Mouse (Mus musculus) ES-Bruce4 (cell line): ENCODE measurements at regions not wholly inside any gene's neighbourhood (a gene's known extent, or its start where the extent isn't known, plus 50 kb on each side); places are given as distances from the start of the nearest gene placed in this dataset.

Source experiments
- H3K27ac ChIP-seq: 2 replicates; pipeline ENCODE4 v1.5.1; 2012; ENCODE audit warnings: low read length, inconsistent platforms; ENCODE audit not compliant: insufficient read depth
- H3K27me3 ChIP-seq: 2 replicates; pipeline ENCODE4 v1.6.1; 2012; ENCODE audit warnings: mild to moderate bottlenecking, low read length, inconsistent platforms; ENCODE audit not compliant: control insufficient read depth, poor library complexity, insufficient read depth, severe bottlenecking
- H3K36me3 ChIP-seq: 2 replicates; pipeline ENCODE4 v1.6.1; 2012; ENCODE audit warnings: inconsistent platforms, mild to moderate bottlenecking, low read length, moderate library complexity; ENCODE audit not compliant: control insufficient read depth, poor library complexity, insufficient read depth, severe bottlenecking
- H3K4me1 ChIP-seq: one replicate; pipeline ENCODE4 v1.8.1; 2011; ENCODE audit warnings: low read length; ENCODE audit not compliant: control insufficient read depth, insufficient read depth
- H3K4me3 ChIP-seq: 2 replicates; pipeline ENCODE4 v1.5.1; 2011; ENCODE audit warnings: low read depth, mild to moderate bottlenecking, low read length
- H3K9ac ChIP-seq: 2 replicates; pipeline ENCODE4 v1.6.1; 2012; ENCODE audit warnings: low read depth, mild to moderate bottlenecking, inconsistent platforms; ENCODE audit not compliant: poor library complexity, severe bottlenecking
- H3K9me3 ChIP-seq: replicated peaks from 2 replicates; pipeline ENCODE4 v1.6.1; 2012; ENCODE audit warnings: mild to moderate bottlenecking, low read length, inconsistent platforms; ENCODE audit not compliant: control insufficient read depth, poor library complexity, insufficient read depth, severe bottlenecking
- CTCF ChIP-seq: IDR thresholded peaks from one replicate; pipeline ENCODE4 v1.8.1; 2011; ENCODE audit warnings: low read depth, low read length
- EP300 ChIP-seq: IDR thresholded peaks from 2 replicates; pipeline ENCODE4 v1.6.1; 2011; ENCODE audit warnings: low read depth, low read length; ENCODE audit not compliant: insufficient read depth
- POLR2A ChIP-seq: IDR thresholded peaks from one replicate; pipeline ENCODE4 v1.8.1; 2011; ENCODE audit warnings: low read length; ENCODE audit not compliant: insufficient read depth

- H3K4me3 ChIP-seq = no peak overlapping the region
- H3K36me3 ChIP-seq = no peaks in the 10 kb centered on the region
- H3K9me3 ChIP-seq = no peaks in the 10 kb centered on the region
- no peaks in the 10 kb centered on the region for H3K4me1 ChIP-seq
- H3K9ac ChIP-seq = no peak overlapping the region
- no peak for TF ChIP-seq POLR2A
- TF ChIP-seq CTCF = no peak
- TF ChIP-seq EP300 = no peak
- no peaks in the 10 kb centered on the region for H3K27me3 ChIP-seq
- no peak overlapping the region for H3K27ac ChIP-seq
Observed at GRCm38 (mm10) chr14:68941132-68941690, 352.9 kb downstream of the Synb start.

GRCm38 (mm10) chr14:68935303-68935662 lies 358.8 kb downstream of the Synb start:
- Histone ChIP-seq H3K27ac (no peak overlapping the region), H3K27me3 (no peaks in the 10 kb centered on the region), H3K36me3 (no peaks in the 10 kb centered on the region), H3K4me3 (no peak overlapping the region), H3K4me1 (no peaks in the 10 kb centered on the region), H3K9ac (no peak overlapping the region), H3K9me3 (no peaks in the 10 kb centered on the region)
- TF ChIP-seq POLR2A (no peak), CTCF (no peak), EP300 (no peak)

- H3K4me3 ChIP-seq = no peak overlapping the region
Observed at GRCm38 (mm10) chr14:68934611-68935302, 359.3 kb downstream of the Synb start.

GRCm38 (mm10) chr14:68927814-68928213 lies 366.3 kb downstream of the Synb start:
- Histone ChIP-seq H3K9me3 (no peaks in the 10 kb centered on the region), H3K27me3 (no peaks in the 10 kb centered on the region; the same call in 1 of the 2 replicates), H3K4me3 (no peak overlapping the region), H3K36me3 (no peaks in the 10 kb centered on the region), H3K27ac (no peak overlapping the region), H3K4me1 (no peaks in the 10 kb centered on the region), H3K9ac (no peak overlapping the region)
- no peak for TF ChIP-seq EP300
- TF ChIP-seq POLR2A = no peak
- TF ChIP-seq CTCF = no peak

More at GRCm38 (mm10) chr14:68934611-68935302, 359.3 kb downstream of the Synb start:
- H3K9ac ChIP-seq = no peak overlapping the region
- no peaks in the 10 kb centered on the region for H3K36me3 ChIP-seq
- TF ChIP-seq CTCF (no peak), POLR2A (no peak), EP300 (no peak)
- H3K27ac ChIP-seq = no peak overlapping the region
- no peaks in the 10 kb centered on the region for H3K9me3 ChIP-seq
- no peaks in the 10 kb centered on the region for H3K27me3 ChIP-seq
- no peaks in the 10 kb centered on the region for H3K4me1 ChIP-seq

GRCm38 (mm10) chr14:68923054-68923453 lies 371.0 kb downstream of the Synb start:
- H3K4me1 ChIP-seq = no peaks in the 10 kb centered on the region
- H3K27ac ChIP-seq = no peak overlapping the region

GRCm38 (mm10) chr14:68922035-68922434 lies 372.1 kb downstream of the Synb start:
- no peaks in the 10 kb centered on the region; the same call in 1 of the 2 replicates for H3K27me3 ChIP-seq
- TF ChIP-seq POLR2A = no peak
- no peaks in the 10 kb centered on the region for H3K4me1 ChIP-seq
- H3K9ac ChIP-seq = no peak overlapping the region
- no peaks in the 10 kb centered on the region for H3K9me3 ChIP-seq
- no peaks in the 10 kb centered on the region for H3K36me3 ChIP-seq
- no peak overlapping the region for H3K27ac ChIP-seq
- no peak overlapping the region for H3K4me3 ChIP-seq

More at GRCm38 (mm10) chr14:68923054-68923453, 371.0 kb downstream of the Synb start:
- Histone ChIP-seq H3K36me3 (no peaks in the 10 kb centered on the region), H3K9ac (no peak overlapping the region), H3K4me3 (no peak overlapping the region), H3K9me3 (no peaks in the 10 kb centered on the region), H3K27me3 (no peaks in the 10 kb centered on the region; the same call in 1 of the 2 replicates)
- TF ChIP-seq POLR2A = no peak
- TF ChIP-seq EP300 = no peak
- TF ChIP-seq CTCF = no peak
